Mouse (Mus musculus): ENCODE data around the gene Rnf38. TPM values are rescaled to one million over a fixed set of nuclear protein-coding genes. Genes with fewer than 3 reads are reported as not detected.

Rnf38 gene
- polyA plus RNA-seq, 2 experiments: 26.8 to 107 TPM

- Histone ChIP-seq H3K36me3 (ENCODE audit: control insufficient read depth, insufficient read depth, low read length) (no peaks in the 10 kb centered on the region), H3K4me3 (replicated peaks; ENCODE audit: low read length) (no peak overlapping the region), H3K4me2 (replicated peaks; ENCODE audit: low read depth, low read length, severe bottlenecking) (no peak overlapping the region), H3K27me3 (ENCODE audit: control insufficient read depth, insufficient read depth, low read length) (no peaks in the 10 kb centered on the region), H3K27ac (replicated peaks; ENCODE audit: low read depth, low read length) (peak overlapping the region; percentile 49; the same call in 1 of the 2 replicates), H3K9me3 (ENCODE audit: control insufficient read depth, low read length) (no peaks in the 10 kb centered on the region), H3K4me1 (ENCODE audit: control insufficient read depth, insufficient read depth, low read length) (peaks cover 23% of the 10 kb centered on the region), H3K9ac (ENCODE audit: low read depth, low read length, severe bottlenecking) (no peak overlapping the region)
- 67% methylated on average over 8 of the region's 8 CpGs for WGBS
- no peak for DNase-seq (ENCODE audit: low spot score)
- ATAC-seq (ENCODE audit: low FRiP score, low read depth): peak; percentile 55; the same call in 1 of the 2 replicates
- no peak for TF ChIP-seq POLR2A (IDR thresholded peaks at IDR 0.05; ENCODE audit: borderline replicate concordance, extremely low read depth, insufficient read depth, insufficient read length)
Observed at GRCm38 (mm10) chr4:44103620-44104019, 130.0 kb downstream of the Rnf38 start.

GRCm38 (mm10) chr4:44097576-44098335 is 135.8 kb downstream of the Rnf38 start:
- ATAC-seq (ENCODE audit: low FRiP score, low read depth): no peak
- Histone ChIP-seq H3K4me3 (replicated peaks; ENCODE audit: low read length) (no peak overlapping the region), H3K4me1 (ENCODE audit: control insufficient read depth, insufficient read depth, low read length) (no peaks in the 10 kb centered on the region), H3K9me3 (ENCODE audit: control insufficient read depth, low read length) (no peaks in the 10 kb centered on the region), H3K27ac (replicated peaks; ENCODE audit: low read depth, low read length) (no peak overlapping the region), H3K27me3 (ENCODE audit: control insufficient read depth, insufficient read depth, low read length) (no peaks in the 10 kb centered on the region), H3K4me2 (replicated peaks; ENCODE audit: low read depth, low read length, severe bottlenecking) (no peak overlapping the region), H3K9ac (ENCODE audit: low read depth, low read length, severe bottlenecking) (no peak overlapping the region), H3K36me3 (ENCODE audit: control insufficient read depth, insufficient read depth, low read length) (no peaks in the 10 kb centered on the region)
- TF ChIP-seq POLR2A (IDR thresholded peaks at IDR 0.05; ENCODE audit: borderline replicate concordance, extremely low read depth, insufficient read depth, insufficient read length): no peak
- no peak for DNase-seq (ENCODE audit: low spot score)
- 42% methylated on average over 11 of the region's 11 CpGs for WGBS

GRCm38 (mm10) chr4:44094475-44094874 is 139.1 kb downstream of the Rnf38 start:
- no peaks in the 10 kb centered on the region for H3K36me3 ChIP-seq (ENCODE audit: control insufficient read depth, insufficient read depth, low read length)
- H3K4me3 ChIP-seq (replicated peaks; ENCODE audit: low read length): no peak overlapping the region
- no peaks in the 10 kb centered on the region for H3K27me3 ChIP-seq (ENCODE audit: control insufficient read depth, insufficient read depth, low read length)
- H3K27ac ChIP-seq (replicated peaks; ENCODE audit: low read depth, low read length): no peak overlapping the region
- no peaks in the 10 kb centered on the region for H3K9me3 ChIP-seq (ENCODE audit: control insufficient read depth, low read length)
- no peak overlapping the region for H3K4me2 ChIP-seq (replicated peaks; ENCODE audit: low read depth, low read length, severe bottlenecking)
- TF ChIP-seq POLR2A (IDR thresholded peaks at IDR 0.05; ENCODE audit: borderline replicate concordance, extremely low read depth, insufficient read depth, insufficient read length): no peak
- ATAC-seq (ENCODE audit: low FRiP score, low read depth): no peak
- H3K9ac ChIP-seq (ENCODE audit: low read depth, low read length, severe bottlenecking): no peak overlapping the region
- 82% methylated on average over 4 of the region's 4 CpGs for WGBS
- no peaks in the 10 kb centered on the region for H3K4me1 ChIP-seq (ENCODE audit: control insufficient read depth, insufficient read depth, low read length)
- no peak for DNase-seq (ENCODE audit: low spot score)

GRCm38 (mm10) chr4:44092359-44092758 is 141.2 kb downstream of the Rnf38 start:
- 82% methylated on average over 11 of the region's 11 CpGs for WGBS

GRCm38 (mm10) chr4:44085566-44085965 is 148.0 kb downstream of the Rnf38 start:
- Histone ChIP-seq H3K4me3 (replicated peaks; ENCODE audit: low read length) (no peak overlapping the region), H3K27me3 (ENCODE audit: control insufficient read depth, insufficient read depth, low read length) (no peaks in the 10 kb centered on the region), H3K4me2 (replicated peaks; ENCODE audit: low read depth, low read length, severe bottlenecking) (no peak overlapping the region), H3K9me3 (ENCODE audit: control insufficient read depth, low read length) (no peaks in the 10 kb centered on the region), H3K4me1 (ENCODE audit: control insufficient read depth, insufficient read depth, low read length) (0 out of 2 replicates have a peak, but pooled peaks cover 11% of the 10 kb centered on the region), H3K27ac (replicated peaks; ENCODE audit: low read depth, low read length) (no peak overlapping the region), H3K9ac (ENCODE audit: low read depth, low read length, severe bottlenecking) (no peak overlapping the region), H3K36me3 (ENCODE audit: control insufficient read depth, insufficient read depth, low read length) (no peaks in the 10 kb centered on the region)
- DNase-seq (ENCODE audit: low spot score) (no peak), ATAC-seq (ENCODE audit: low FRiP score, low read depth) (no peak)
- TF ChIP-seq POLR2A (IDR thresholded peaks at IDR 0.05; ENCODE audit: borderline replicate concordance, extremely low read depth, insufficient read depth, insufficient read length): no peak
- WGBS: 90% methylated on average over 3 of the region's 3 CpGs

More at GRCm38 (mm10) chr4:44092359-44092758, 141.2 kb downstream of the Rnf38 start:
- no peaks in the 10 kb centered on the region for H3K36me3 ChIP-seq (ENCODE audit: control insufficient read depth, insufficient read depth, low read length)
- DNase-seq (ENCODE audit: low spot score) (no peak), ATAC-seq (ENCODE audit: low FRiP score, low read depth) (no peak)
- no peaks in the 10 kb centered on the region for H3K9me3 ChIP-seq (ENCODE audit: control insufficient read depth, low read length)
- TF ChIP-seq POLR2A (IDR thresholded peaks at IDR 0.05; ENCODE audit: borderline replicate concordance, extremely low read depth, insufficient read depth, insufficient read length): no peak
- no peaks in the 10 kb centered on the region for H3K27me3 ChIP-seq (ENCODE audit: control insufficient read depth, insufficient read depth, low read length)
- no peak overlapping the region for H3K4me2 ChIP-seq (replicated peaks; ENCODE audit: low read depth, low read length, severe bottlenecking)
- no peaks in the 10 kb centered on the region for H3K4me1 ChIP-seq (ENCODE audit: control insufficient read depth, insufficient read depth, low read length)
- no peak overlapping the region for H3K9ac ChIP-seq (ENCODE audit: low read depth, low read length, severe bottlenecking)
- H3K4me3 ChIP-seq (replicated peaks; ENCODE audit: low read length): no peak overlapping the region
- no peak overlapping the region for H3K27ac ChIP-seq (replicated peaks; ENCODE audit: low read depth, low read length)
